Mouse (Mus musculus) myocyte (in vitro differentiated cells): ENCODE results near the gene Pccb.

Source experiments
- MYOD1 ChIP-seq, 3 experiments: IDR thresholded peaks; one replicate each; pipeline ENCODE4 v1.6.1; 2011; ENCODE audit warnings: control low read depth in 2 of 3, low read depth in 2 of 3, mild to moderate bottlenecking in 2 of 3, moderate library complexity in 1 of 3; ENCODE audit not compliant: insufficient read length in 2 of 3, control insufficient read depth in 1 of 3
- POLR2A ChIP-seq: IDR thresholded peaks from one replicate; pipeline ENCODE4 v1.6.1; 2011; ENCODE audit warnings: low read depth, mild to moderate bottlenecking, control low read depth, moderate library complexity; ENCODE audit not compliant: insufficient read length

DNA sequence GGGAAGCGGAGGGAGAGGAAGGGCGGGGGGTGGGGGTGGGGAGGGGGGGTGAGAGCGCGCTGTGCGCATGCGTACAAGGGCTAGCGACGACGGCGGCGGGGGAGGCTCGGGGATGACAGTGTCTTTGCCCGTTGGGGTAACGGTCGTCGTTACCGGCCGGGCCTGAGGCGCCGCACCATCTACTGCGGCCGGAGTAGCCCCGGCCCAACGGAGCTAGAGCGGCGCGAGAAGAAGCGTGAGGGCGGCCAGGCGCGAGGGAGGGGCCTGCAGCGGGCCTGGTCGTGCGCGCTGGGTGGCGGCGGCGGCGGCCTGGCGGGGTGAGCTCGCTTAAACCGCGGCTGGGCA, 39.3 kb upstream of the Pccb start, which contains the start of gene Msl2:
- TF ChIP-seq MYOD1 (IDR thresholded peaks at IDR 0.05; ENCODE audit: control insufficient read depth in 1 of 3, insufficient read length in 2 of 3, low read depth in 2 of 3) (no peak), POLR2A (peak; percentile 87)
